ENCODE assay signal across 19 mouse cellular contexts in genomic region chr8:79502062-79502461, GRCm38 (mm10).
"Had no signal": no experiment of that assay in that cellular context is flagged by ENCODE, and none has a peak within 500 bp of the region (broad histone marks: within the 10 kb centered on the region; RNA-seq: fewer than 3 reads in every experiment).

No protein-coding gene starts in this region.

- ATAC-seq: midbrain, embryonic 16.5 days had no signal

- H3K4me3 ChIP-seq: midbrain, embryonic 10.5 days; midbrain, embryonic 12.5 days; myocyte; neural tube, embryonic 13.5 days; neural tube, embryonic 15.5 days had no signal

- H3K27me3 ChIP-seq: midbrain, embryonic 12.5 days; neural tube, embryonic 13.5 days; neural tube, embryonic 15.5 days had no signal

- H3K36me3 ChIP-seq: midbrain, embryonic 10.5 days; midbrain, embryonic 12.5 days; neural tube, embryonic 13.5 days; neural tube, embryonic 15.5 days had no signal

- H3K9ac ChIP-seq: lung, embryonic 14.5 days; midbrain, embryonic 12.5 days; neural tube, embryonic 13.5 days; neural tube, embryonic 15.5 days had no signal

- H3K27ac ChIP-seq: midbrain, embryonic 10.5 days; midbrain, embryonic 12.5 days; neural tube, embryonic 13.5 days; neural tube, embryonic 15.5 days had no signal

- H3K4me1 ChIP-seq: neural tube, embryonic 15.5 days had no signal

- H3K9me3 ChIP-seq: midbrain, embryonic 10.5 days; midbrain, embryonic 12.5 days; neural tube, embryonic 13.5 days; neural tube, embryonic 15.5 days had no signal

- DNase-seq: lung, adult 18-20 months; lung, embryonic 14.5 days; lung, postnatal 10 days; lung, postnatal 4 days; midbrain, embryonic 14.5 days; retina, postnatal 1 day; right cerebral cortex, adult 18-20 months; right cerebral cortex, postnatal 25 days; right cerebral cortex, postnatal 4 days; spleen, adult 18-20 months; thymus, adult 18-20 months; thymus, postnatal 14 days; thymus, postnatal 36 days had no signal

- H3K4me2 ChIP-seq: lung, embryonic 14.5 days; midbrain, embryonic 12.5 days; neural tube, embryonic 13.5 days; neural tube, embryonic 15.5 days had no signal
